Mouse (Mus musculus): Measurements from ENCODE around the gene Gm38655.

DNA sequence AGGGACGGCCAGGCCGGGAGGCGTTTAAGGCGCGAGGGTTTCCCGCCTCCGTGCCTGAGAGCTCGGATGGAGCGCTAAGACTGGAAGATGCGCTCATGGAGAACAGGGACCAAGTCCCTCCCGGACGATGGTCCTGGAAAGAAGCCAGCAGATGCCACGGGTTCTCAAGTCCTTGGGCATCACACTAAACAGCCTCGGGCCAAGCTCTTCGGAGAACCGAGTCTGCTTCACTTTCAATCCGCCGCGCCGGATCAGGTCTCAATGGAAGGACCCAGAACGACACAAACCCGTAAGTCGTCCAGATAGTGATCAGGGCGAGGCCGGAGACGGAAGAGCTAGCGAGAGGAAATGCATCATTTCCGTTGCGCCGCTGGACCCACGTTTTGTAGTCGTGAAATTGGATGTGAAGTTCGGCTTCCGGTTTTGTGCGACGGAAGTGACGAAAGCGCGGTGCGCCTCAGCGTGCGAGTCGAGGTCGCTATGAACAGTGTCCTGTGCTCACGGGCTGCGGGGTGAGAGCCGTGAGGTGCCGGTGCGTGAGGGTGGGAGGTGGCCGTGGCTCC lies 8.9 kb upstream of the Gm38655 start, which contains the start of gene BC003965:
- peak; percentile 76 for TF ChIP-seq POLR2A (IDR thresholded peaks at IDR 0.05; ENCODE audit: control insufficient read depth, extremely low read depth, insufficient read depth, low read length, poor library complexity)
- TF ChIP-seq CTCF (IDR thresholded peaks at IDR 0.05; ENCODE audit: borderline replicate concordance, control insufficient read depth, extremely low read depth, insufficient read depth, low read length, poor library complexity): no peak

Measured in thymus, adult 2 months (tissue).